Mouse (Mus musculus) embryonic facial prominence, embryonic 12.5 days (tissue): Measurements from ENCODE around the gene Furin. TPM values are rescaled to one million over a fixed set of nuclear protein-coding genes. Genes with fewer than 3 reads are reported as not detected.

Source experiments
- ATAC-seq: fragments of 200-750 bp; cut with Nextera tagmentation; 2 replicates; pipeline ENCODE4 v1.8.0; 2017; ENCODE audit not compliant: insufficient number of reproducible peaks, insufficient read depth, low FRiP score, low TSS enrichment
- H3K27ac ChIP-seq: fragments of 300-500 bp; sonication (generic); 2 replicates; pipeline ENCODE4 v1.5.1; 2016; ENCODE audit warnings: mild to moderate bottlenecking
- H3K27me3 ChIP-seq: fragments of 300-500 bp; sonication (generic); 2 replicates; pipeline ENCODE4 v1.6.1; 2016; ENCODE audit warnings: mild to moderate bottlenecking, moderate library complexity
- H3K36me3 ChIP-seq: fragments of 300-500 bp; sonication (generic); 2 replicates; pipeline ENCODE4 v1.6.1; 2016; ENCODE audit warnings: mild to moderate bottlenecking
- H3K4me1 ChIP-seq: fragments of 300-500 bp; sonication (generic); 2 replicates; pipeline ENCODE4 v1.6.1; 2016
- H3K4me2 ChIP-seq: fragments of 300-500 bp; sonication (generic); replicated peaks from 2 replicates; pipeline ENCODE4 v1.6.1; 2016; ENCODE audit warnings: mild to moderate bottlenecking, moderate library complexity
- H3K4me3 ChIP-seq: fragments of 300-500 bp; sonication (generic); 2 replicates; pipeline ENCODE4 v1.5.1; 2016; ENCODE audit warnings: mild to moderate bottlenecking
- H3K9ac ChIP-seq: fragments of 300-500 bp; sonication (generic); 2 replicates; pipeline ENCODE4 v1.6.1; 2016; ENCODE audit warnings: mild to moderate bottlenecking, moderate library complexity
- H3K9me3 ChIP-seq: fragments of 300-500 bp; sonication (generic); 2 replicates; pipeline ENCODE4 v1.6.1; 2016; ENCODE audit warnings: mild to moderate bottlenecking, moderate library complexity
- WGBS: fragments of 180-500 bp; shearing (Covaris S2); methylation state at CpG from one replicate; pipeline ENCODE4 v1.1.7; 2016; 5-methylcytosine and 5-hydroxymethylcytosine counted together
- polyA plus RNA-seq: library from polyadenylated mRNA; unstranded; fragments of >200 nt; fragmentation: Nextera tagmentation; extraction: Ambion mirVana; gene quantifications from 2 replicates; pipeline ENCODE4 v1.2.1, GENCODE M21; 2016

Gene Furin
- polyA plus RNA-seq, 1 experiment from 2014 or later: 9.7 TPM

- Histone ChIP-seq H3K9ac (no peak overlapping the region), H3K4me1 (0 out of 2 replicates have a peak, but pooled peaks cover 4% of the 10 kb centered on the region), H3K27ac (no peak overlapping the region), H3K27me3 (no peaks in the 10 kb centered on the region), H3K36me3 (no peaks in the 10 kb centered on the region), H3K9me3 (no peaks in the 10 kb centered on the region), H3K4me2 (no peak overlapping the region), H3K4me3 (no peak overlapping the region)
- 78% methylated on average over 6 of the region's 6 CpGs for WGBS
- ATAC-seq: no peak
These were observed 19.5 kb upstream of the Furin start for GRCm38 (mm10) chr7:80424722-80425121.

- no peak for ATAC-seq
- H3K9me3 ChIP-seq: no peaks in the 10 kb centered on the region
- no peak overlapping the region; the same call in 1 of the 2 replicates for H3K4me2 ChIP-seq
- no peak overlapping the region for H3K27ac ChIP-seq
- 29% methylated on average over 20 of the region's 20 CpGs for WGBS
- H3K36me3 ChIP-seq: no peaks in the 10 kb centered on the region
- 0 out of 2 replicates have a peak, but pooled peaks cover 4% of the 10 kb centered on the region for H3K4me1 ChIP-seq
- H3K4me3 ChIP-seq: no peak overlapping the region
- H3K27me3 ChIP-seq: no peaks in the 10 kb centered on the region
- H3K9ac ChIP-seq: no peak overlapping the region
These were observed 17.7 kb upstream of the Furin start for GRCm38 (mm10) chr7:80422759-80423480.

- 91% methylated on average over 6 of the region's 6 CpGs for WGBS
- Histone ChIP-seq H3K27ac (no peak overlapping the region), H3K9ac (no peak overlapping the region), H3K4me1 (0 out of 2 replicates have a peak, but pooled peaks cover 4% of the 10 kb centered on the region), H3K36me3 (no peaks in the 10 kb centered on the region), H3K27me3 (no peaks in the 10 kb centered on the region), H3K9me3 (no peaks in the 10 kb centered on the region), H3K4me2 (no peak overlapping the region), H3K4me3 (no peak overlapping the region)
- no peak for ATAC-seq
These were observed 16.3 kb upstream of the Furin start for GRCm38 (mm10) chr7:80421576-80421975.

GRCm38 (mm10) chr7:80420586-80420985 lies 15.3 kb upstream of the Furin start:
- Histone ChIP-seq H3K4me2 (no peak overlapping the region), H3K9me3 (no peaks in the 10 kb centered on the region), H3K27ac (no peak overlapping the region), H3K36me3 (no peaks in the 10 kb centered on the region), H3K4me3 (no peak overlapping the region), H3K27me3 (no peaks in the 10 kb centered on the region), H3K4me1 (0 out of 2 replicates have a peak, but pooled peaks cover 4% of the 10 kb centered on the region), H3K9ac (no peak overlapping the region)
- no peak for ATAC-seq
- 89% methylated on average over 4 of the region's 4 CpGs for WGBS

GRCm38 (mm10) chr7:80419278-80419677 lies 14.0 kb upstream of the Furin start:
- Histone ChIP-seq H3K4me1 (0 out of 2 replicates have a peak, but pooled peaks cover 4% of the 10 kb centered on the region), H3K4me2 (no peak overlapping the region), H3K27ac (no peak overlapping the region), H3K27me3 (no peaks in the 10 kb centered on the region), H3K4me3 (no peak overlapping the region), H3K9me3 (no peaks in the 10 kb centered on the region), H3K9ac (no peak overlapping the region), H3K36me3 (no peaks in the 10 kb centered on the region)
- ATAC-seq: no peak
- 56% methylated on average over 3 of the region's 3 CpGs for WGBS

GRCm38 (mm10) chr7:80418036-80418435 lies 12.8 kb upstream of the Furin start:
- 78% methylated on average over 3 of the region's 3 CpGs for WGBS

GRCm38 (mm10) chr7:80417601-80418000 lies 12.4 kb upstream of the Furin start:
- no peak for ATAC-seq
- no peaks in the 10 kb centered on the region for H3K36me3 ChIP-seq
- H3K9ac ChIP-seq: no peak overlapping the region
- no peak overlapping the region for H3K4me3 ChIP-seq
- no peak overlapping the region for H3K4me2 ChIP-seq
- no peaks in the 10 kb centered on the region for H3K9me3 ChIP-seq
- H3K27me3 ChIP-seq: no peaks in the 10 kb centered on the region
- no peaks in the 10 kb centered on the region for H3K4me1 ChIP-seq
- H3K27ac ChIP-seq: no peak overlapping the region

More at GRCm38 (mm10) chr7:80418036-80418435, 12.8 kb upstream of the Furin start:
- H3K27ac ChIP-seq: no peak overlapping the region
- no peaks in the 10 kb centered on the region for H3K27me3 ChIP-seq
- H3K4me1 ChIP-seq: 0 out of 2 replicates have a peak, but pooled peaks cover 2% of the 10 kb centered on the region
- no peaks in the 10 kb centered on the region for H3K9me3 ChIP-seq
- no peak overlapping the region for H3K4me2 ChIP-seq
- H3K9ac ChIP-seq: no peak overlapping the region
- H3K36me3 ChIP-seq: no peaks in the 10 kb centered on the region
- no peak overlapping the region for H3K4me3 ChIP-seq
- no peak for ATAC-seq

GRCm38 (mm10) chr7:80416969-80417368 lies 11.7 kb upstream of the Furin start:
- no peak overlapping the region for H3K4me2 ChIP-seq

GRCm38 (mm10) chr7:80414303-80414855 lies 9.1 kb upstream of the Furin start:
- no peak overlapping the region for H3K27ac ChIP-seq
- no peaks in the 10 kb centered on the region for H3K36me3 ChIP-seq
- H3K9me3 ChIP-seq: no peaks in the 10 kb centered on the region
- WGBS: 79% methylated on average over 7 of the region's 7 CpGs
- no peak overlapping the region for H3K4me2 ChIP-seq
- H3K9ac ChIP-seq: no peak overlapping the region
- H3K4me1 ChIP-seq: no peaks in the 10 kb centered on the region
- H3K4me3 ChIP-seq: no peak overlapping the region
- H3K27me3 ChIP-seq: no peaks in the 10 kb centered on the region
- ATAC-seq: no peak

More at GRCm38 (mm10) chr7:80416969-80417368, 11.7 kb upstream of the Furin start:
- ATAC-seq: no peak
- Histone ChIP-seq H3K4me3 (no peak overlapping the region), H3K9ac (no peak overlapping the region), H3K27me3 (no peaks in the 10 kb centered on the region), H3K4me1 (no peaks in the 10 kb centered on the region), H3K9me3 (no peaks in the 10 kb centered on the region), H3K36me3 (no peaks in the 10 kb centered on the region), H3K27ac (no peak overlapping the region)
- 88% methylated on average over 7 of the region's 7 CpGs for WGBS

GRCm38 (mm10) chr7:80413512-80414302 lies 8.5 kb upstream of the Furin start:
- H3K4me2 ChIP-seq: no peak overlapping the region
- no peak overlapping the region for H3K9ac ChIP-seq
- no peak for ATAC-seq
- no peaks in the 10 kb centered on the region for H3K9me3 ChIP-seq
- no peaks in the 10 kb centered on the region for H3K36me3 ChIP-seq
- no peak overlapping the region for H3K27ac ChIP-seq
- H3K4me3 ChIP-seq: no peak overlapping the region
- no peaks in the 10 kb centered on the region for H3K4me1 ChIP-seq
- no peaks in the 10 kb centered on the region for H3K27me3 ChIP-seq
- 80% methylated on average over 9 of the region's 9 CpGs for WGBS

- Histone ChIP-seq H3K27me3 (no peaks in the 10 kb centered on the region), H3K4me3 (no peak overlapping the region), H3K36me3 (no peaks in the 10 kb centered on the region), H3K9me3 (no peaks in the 10 kb centered on the region), H3K4me2 (no peak overlapping the region), H3K4me1 (no peaks in the 10 kb centered on the region), H3K9ac (no peak overlapping the region), H3K27ac (no peak overlapping the region)
- ATAC-seq: no peak
- 72% methylated on average over 5 of the region's 5 CpGs for WGBS
These were observed 7.5 kb upstream of the Furin start for GRCm38 (mm10) chr7:80412781-80413180.
